Mouse (Mus musculus) bone marrow, adult 2 months (tissue): ENCODE data around the gene Ceacam18. TPM values are rescaled to one million over a fixed set of nuclear protein-coding genes. Genes with fewer than 3 reads are reported as not detected.
"Not testable (repeated sequence)": the region's sequence is repeated elsewhere in the genome, so short reads cannot be mapped to it uniquely, and the experiment has no call there.

ENCODE experiments used
- H3K27ac ChIP-seq: fragments of 200-500 bp; 2 replicates; pipeline ENCODE4 v1.5.1; 2012; ENCODE audit warnings: low read depth, mild to moderate bottlenecking, control low read depth, inconsistent platforms, low read length; ENCODE audit not compliant: control insufficient read depth, poor library complexity, insufficient read depth
- H3K4me1 ChIP-seq: fragments of 200-500 bp; 2 replicates; pipeline ENCODE4 v1.6.1; 2011; ENCODE audit warnings: low read length; ENCODE audit not compliant: control insufficient read depth, insufficient read depth
- H3K4me3 ChIP-seq: fragments of 200-500 bp; replicated peaks from 2 replicates; pipeline ENCODE3; 2011; ENCODE audit warnings: mild to moderate bottlenecking, low read depth, low read length, control low read depth; ENCODE audit not compliant: control insufficient read depth
- CTCF ChIP-seq: fragments of 200-500 bp; IDR thresholded peaks from 2 replicates; pipeline ENCODE4 v1.5.1; 2011; ENCODE audit warnings: low read length, control low read depth; ENCODE audit not compliant: control insufficient read depth, insufficient read depth
- POLR2A ChIP-seq: fragments of 200-500 bp; IDR thresholded peaks from 2 replicates; pipeline ENCODE4 v1.6.1; 2011; ENCODE audit warnings: low read depth, mild to moderate bottlenecking, control low read depth, low read length, borderline replicate concordance; ENCODE audit not compliant: control insufficient read depth
- WGBS: fragments of 180-500 bp; shearing (Covaris S2); methylation state at CpG from one replicate; pipeline ENCODE4 v1.1.7; 2018; 5-methylcytosine and 5-hydroxymethylcytosine counted together
- polyA plus RNA-seq: library from polyadenylated mRNA; stranded (reverse); fragments of >200 nt; gene quantifications from 2 replicates; pipeline ENCODE4 v1.2.4, GENCODE M21; 2011; ENCODE audit warnings: low replicate concordance; ENCODE audit not compliant: missing spikeins, insufficient read depth, insufficient read length

Ceacam18 gene
- polyA plus RNA-seq, 1 experiment, result not detected

- Histone ChIP-seq H3K4me3 (no peak overlapping the region), H3K27ac (peak overlapping the region; percentile 83)
- TF ChIP-seq POLR2A, result no peak
- TF ChIP-seq CTCF, result no peak
Measured at GRCm38 (mm10) chr7:43643046-43643652, 8.6 kb downstream of the Ceacam18 start.

GRCm38 (mm10) chr7:43652683-43653082, 18.2 kb downstream of the Ceacam18 start:
- H3K4me3 ChIP-seq, result no peak overlapping the region
- TF ChIP-seq POLR2A, result no peak
- no peak for TF ChIP-seq CTCF
- H3K4me1 ChIP-seq, result peaks cover 5% of the 10 kb centered on the region; the same call in 1 of the 2 replicates
- WGBS, result 88% methylated on average over 6 of the region's 6 CpGs
- H3K27ac ChIP-seq, result no peak overlapping the region

More at GRCm38 (mm10) chr7:43643046-43643652, 8.6 kb downstream of the Ceacam18 start:
- 52% methylated on average over 17 of the region's 17 CpGs for WGBS
- peaks cover 3% of the 10 kb centered on the region; the same call in 1 of the 2 replicates for H3K4me1 ChIP-seq

GRCm38 (mm10) chr7:43654519-43654918, 20.0 kb downstream of the Ceacam18 start:
- WGBS, result 7% methylated on average over 3 of the region's 3 CpGs
- H3K27ac ChIP-seq, result peak overlapping the region; percentile 60
- H3K4me3 ChIP-seq, result peak overlapping the region; percentile 52
- peaks cover 5% of the 10 kb centered on the region; the same call in 1 of the 2 replicates for H3K4me1 ChIP-seq
- no peak for TF ChIP-seq CTCF
- no peak for TF ChIP-seq POLR2A

DNA sequence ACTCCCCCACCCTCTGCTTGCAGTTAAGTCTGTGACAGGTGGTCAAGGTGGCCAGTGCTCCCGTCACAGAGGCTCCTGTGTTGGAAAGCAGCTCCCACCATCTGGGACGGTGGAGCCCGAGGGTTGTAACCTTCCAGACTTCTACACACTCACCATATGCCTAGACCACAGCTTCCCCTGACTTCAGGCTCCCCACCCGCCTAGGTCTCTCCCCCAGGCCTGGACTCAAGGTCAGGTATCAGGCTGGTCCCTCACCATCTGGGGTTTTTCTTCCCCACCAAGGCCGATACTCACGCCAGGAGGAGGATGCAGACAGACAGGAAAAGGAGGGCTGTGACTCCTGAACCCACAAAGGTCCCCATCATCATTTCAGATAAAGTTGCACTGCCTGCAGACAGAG, 21.7 kb downstream of the Ceacam18 start:
- peak overlapping the region; percentile 60 for H3K4me3 ChIP-seq
- H3K27ac ChIP-seq, result peak overlapping the region; percentile 77
- WGBS, result 6% methylated on average over 6 of the region's 6 CpGs
- no peak for TF ChIP-seq POLR2A
- TF ChIP-seq CTCF, result no peak
- H3K4me1 ChIP-seq, result peaks cover 5% of the 10 kb centered on the region; the same call in 1 of the 2 replicates

DNA sequence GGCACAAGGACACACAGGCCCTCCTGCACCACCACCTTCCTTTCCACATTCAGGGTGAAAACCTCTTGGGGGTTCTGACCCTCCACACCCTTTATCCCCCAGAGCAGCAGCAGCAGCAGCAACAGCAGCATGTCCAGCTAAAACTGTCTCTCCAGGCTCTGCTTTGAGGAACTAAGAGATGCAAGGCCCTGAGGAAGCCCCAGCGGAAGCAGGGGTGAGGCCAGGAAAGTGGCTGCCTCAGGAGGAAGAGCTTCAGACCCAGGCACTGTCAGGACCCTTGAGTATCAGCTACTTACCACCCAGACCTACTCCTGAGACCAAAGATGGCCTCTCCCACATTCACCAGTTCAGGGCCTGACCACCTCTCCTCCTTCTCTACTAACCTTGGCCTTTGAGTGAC, 25.5 kb downstream of the Ceacam18 start, which contains the start of gene Siglece:
Gene Siglece, minus strand, starts transcription at position 160 of the 400 bp plus-strand sequence.
- H3K4me1 ChIP-seq, result peaks cover 11% of the 10 kb centered on the region; the same call in 1 of the 2 replicates
- 29% methylated on average over 1 of the region's 1 CpGs for WGBS
- peak within 1 kb of the TSS; percentile 60; the same call in 1 of the 2 replicates for H3K27ac ChIP-seq
- peak within 1 kb of the TSS; percentile 57 for H3K4me3 ChIP-seq
- no peak for TF ChIP-seq CTCF
- no peak for TF ChIP-seq POLR2A

GRCm38 (mm10) chr7:43662804-43663203, 28.3 kb downstream of the Ceacam18 start:
- TF ChIP-seq CTCF (no peak), POLR2A (no peak)
- no peak overlapping the region; the same call in 1 of the 2 replicates for H3K27ac ChIP-seq
- WGBS, result 67% methylated on average over 1 of the region's 1 CpGs
- H3K4me1 ChIP-seq, result peaks cover 8% of the 10 kb centered on the region
- no peak overlapping the region for H3K4me3 ChIP-seq

GRCm38 (mm10) chr7:43667221-43667620, 32.7 kb downstream of the Ceacam18 start:
- not testable (repeated sequence) for H3K27ac ChIP-seq, H3K4me3 ChIP-seq, H3K4me1 ChIP-seq
- 47% methylated on average over 4 of the region's 4 CpGs for WGBS

DNA sequence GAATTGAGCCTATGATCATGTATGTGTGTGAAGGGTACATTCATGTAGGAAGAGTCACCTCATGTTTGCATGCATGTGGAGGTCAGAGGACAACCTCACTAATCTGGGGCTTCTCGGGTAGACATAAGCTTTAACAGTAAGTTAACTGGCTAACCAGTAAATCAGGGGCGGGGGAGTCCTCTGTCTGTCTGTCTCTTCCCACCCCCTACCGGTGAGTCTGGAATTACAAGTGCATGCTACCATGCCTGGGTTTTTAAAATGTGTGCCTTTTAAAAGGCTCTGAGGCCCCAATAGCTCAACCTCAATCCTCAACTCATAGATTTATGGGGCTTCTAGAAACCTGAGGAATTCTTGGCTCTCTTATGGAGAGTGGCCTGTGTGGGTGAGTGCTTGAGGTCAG, 34.1 kb downstream of the Ceacam18 start:
- TF ChIP-seq CTCF, result peak; percentile 54
- no peak for TF ChIP-seq POLR2A
- Histone ChIP-seq H3K27ac (no peak overlapping the region), H3K4me1 (peaks cover 10% of the 10 kb centered on the region), H3K4me3 (no peak overlapping the region)
- WGBS, result 9% methylated on average over 3 of the region's 3 CpGs
